Mouse (Mus musculus) spleen, adult 12 weeks (tissue): Measurements from ENCODE around the gene Krt77.

ENCODE experiments used
- DNase-seq: peaks from one replicate; pipeline ENCODE4 v3.0.0; 2022; ENCODE audit warnings: low spot score

Krt77 gene

GRCm38 (mm10) chr15:101869431-101869830, at the start of gene Krt77:
Gene Krt77, minus strand, starts transcription at chr15:101869705.
- no peak for DNase-seq

DNA sequence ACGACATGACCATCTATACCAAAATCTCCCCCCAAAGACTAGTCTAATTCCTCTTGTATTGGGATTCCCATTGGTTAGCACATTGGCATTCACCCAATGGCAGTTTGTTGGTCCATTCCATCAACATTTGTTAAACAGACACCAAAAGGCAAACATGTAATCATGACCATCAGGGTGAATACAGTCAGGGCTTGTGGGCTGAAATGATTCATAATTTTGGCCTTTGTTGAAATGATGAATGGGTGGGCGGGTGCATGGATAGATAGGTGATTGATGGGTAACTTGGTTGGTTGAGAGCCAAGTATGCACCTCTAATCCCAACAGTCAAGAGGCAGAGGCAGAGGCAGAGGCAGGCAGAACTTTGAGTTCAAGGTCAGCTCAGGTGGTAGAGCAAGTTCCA, 46.6 kb upstream of the Krt77 start:
- DNase-seq, result no peak

DNA sequence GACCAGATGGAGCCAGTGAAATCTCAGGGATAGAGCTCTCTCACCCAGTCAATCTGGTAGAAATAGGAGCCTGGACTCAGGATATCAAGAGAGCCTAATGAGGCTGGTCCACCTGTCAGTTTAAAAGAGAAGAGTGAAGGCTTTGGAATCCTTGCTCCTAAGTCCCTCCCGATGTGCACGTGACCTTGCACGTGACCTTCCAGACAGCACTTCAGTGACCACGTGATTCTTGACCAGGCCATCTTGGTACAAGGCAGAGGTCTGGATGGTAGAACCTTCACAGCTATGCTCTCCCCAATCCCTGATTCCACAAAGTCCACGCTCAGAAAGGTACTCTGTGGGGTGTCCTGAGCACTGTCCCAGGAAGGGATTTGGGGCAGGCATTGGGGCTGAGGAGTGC, 35.3 kb upstream of the Krt77 start:
- DNase-seq, result no peak

- no peak for DNase-seq
Observed at GRCm38 (mm10) chr15:101902171-101903149, 33.0 kb upstream of the Krt77 start.

GRCm38 (mm10) chr15:101895216-101895615, 25.7 kb upstream of the Krt77 start:
- DNase-seq, result no peak

- no peak for DNase-seq
Observed at GRCm38 (mm10) chr15:101892820-101893219, 23.3 kb upstream of the Krt77 start, which contains the start of gene Krt76. Gene Krt76, minus strand, starts transcription at chr15:101892920.

- DNase-seq, result no peak
Observed at GRCm38 (mm10) chr15:101879776-101880175, 10.3 kb upstream of the Krt77 start.

GRCm38 (mm10) chr15:101878041-101878440, 8.5 kb upstream of the Krt77 start:
- DNase-seq, result no peak

GRCm38 (mm10) chr15:101874383-101874782, 4.9 kb upstream of the Krt77 start:
- no peak for DNase-seq

DNA sequence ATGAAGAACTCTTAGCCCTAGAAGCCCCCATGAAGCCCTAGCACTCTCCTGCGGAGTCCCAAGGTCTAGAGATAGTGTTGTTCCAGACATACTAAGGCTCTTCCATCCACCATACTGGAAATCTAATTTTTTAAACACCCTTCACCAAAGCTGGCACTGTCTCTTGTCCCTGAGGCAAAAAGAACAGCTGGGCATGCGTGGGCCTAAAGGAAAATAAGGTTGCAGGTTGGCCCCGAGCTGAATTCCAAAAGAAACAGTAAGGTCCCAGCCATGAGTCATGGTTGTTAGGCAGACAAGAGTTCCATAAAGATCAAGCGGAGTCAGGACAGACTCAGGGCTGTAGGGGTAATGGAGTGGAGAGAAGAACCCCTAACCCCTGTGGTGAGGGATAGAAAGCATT, 3.7 kb upstream of the Krt77 start:
- DNase-seq, result no peak

DNA sequence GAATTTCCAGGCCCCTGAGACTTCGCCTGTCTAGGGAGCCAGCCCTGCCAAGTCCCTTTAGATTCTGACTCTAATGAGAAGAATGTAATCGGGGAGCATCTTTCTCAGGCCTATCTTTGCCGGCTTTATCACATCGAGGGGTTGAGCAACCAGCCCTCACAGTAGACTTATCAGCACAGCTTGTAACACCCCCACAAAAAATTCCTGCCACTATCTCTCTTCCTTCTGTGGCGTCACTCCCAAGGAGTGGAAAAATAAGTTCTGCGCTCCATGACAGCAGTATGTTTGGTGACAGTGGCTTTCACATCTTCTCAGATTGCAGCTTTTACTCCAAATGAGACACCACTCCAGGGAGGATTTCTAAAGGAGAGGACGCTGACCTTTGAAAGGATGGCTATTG, 2.8 kb downstream of the Krt77 start:
- DNase-seq, result no peak

- DNase-seq, result no peak
Observed at GRCm38 (mm10) chr15:101860421-101861130, 8.9 kb downstream of the Krt77 start.

DNA sequence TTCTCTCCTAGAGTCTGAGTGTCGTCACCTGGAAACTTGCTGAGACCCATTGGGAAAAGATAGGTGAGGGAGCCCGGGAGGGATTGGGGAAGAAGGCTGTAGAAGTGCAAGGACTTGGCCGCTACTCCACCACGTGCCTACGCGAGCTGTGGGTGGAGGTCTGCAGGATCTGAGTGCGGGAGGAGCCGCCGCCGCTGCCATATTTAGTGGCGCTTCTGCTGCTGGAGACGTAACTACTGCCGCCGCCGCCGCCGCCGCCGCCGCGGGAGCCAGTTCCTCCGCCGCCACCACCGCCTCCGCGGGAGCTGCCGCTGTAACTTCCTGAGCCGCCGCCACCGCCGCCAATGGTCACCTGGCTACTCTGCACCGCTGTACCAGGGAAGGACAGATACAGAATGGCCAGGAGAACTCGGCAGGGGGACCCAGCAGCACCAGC, 9.8 kb downstream of the Krt77 start:
- no peak for DNase-seq

- no peak for DNase-seq
Observed at GRCm38 (mm10) chr15:101858673-101859425, 10.7 kb downstream of the Krt77 start.

GRCm38 (mm10) chr15:101856696-101857095, 12.8 kb downstream of the Krt77 start:
- no peak for DNase-seq

DNA sequence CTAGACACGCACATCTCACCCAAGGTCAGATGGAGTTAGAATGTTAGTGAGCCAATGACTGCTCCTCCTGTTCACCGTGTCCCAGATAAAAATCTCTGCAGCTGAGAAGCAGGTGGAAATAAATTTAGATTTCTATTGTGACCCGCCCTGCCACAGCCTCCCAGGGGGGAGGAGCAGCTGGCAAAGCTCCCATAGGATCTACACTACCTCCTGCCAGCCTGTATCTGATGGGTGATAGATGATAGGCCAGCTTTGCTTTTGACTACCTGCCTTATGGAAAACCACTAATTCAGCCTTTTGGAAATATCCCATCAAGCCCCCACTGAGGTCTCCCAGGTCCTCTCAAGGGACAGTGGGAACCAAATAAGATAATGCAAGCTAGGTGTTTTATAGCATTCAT, 13.8 kb downstream of the Krt77 start:
- DNase-seq, result no peak

GRCm38 (mm10) chr15:101854294-101854693, 15.2 kb downstream of the Krt77 start:
- no peak for DNase-seq

DNA sequence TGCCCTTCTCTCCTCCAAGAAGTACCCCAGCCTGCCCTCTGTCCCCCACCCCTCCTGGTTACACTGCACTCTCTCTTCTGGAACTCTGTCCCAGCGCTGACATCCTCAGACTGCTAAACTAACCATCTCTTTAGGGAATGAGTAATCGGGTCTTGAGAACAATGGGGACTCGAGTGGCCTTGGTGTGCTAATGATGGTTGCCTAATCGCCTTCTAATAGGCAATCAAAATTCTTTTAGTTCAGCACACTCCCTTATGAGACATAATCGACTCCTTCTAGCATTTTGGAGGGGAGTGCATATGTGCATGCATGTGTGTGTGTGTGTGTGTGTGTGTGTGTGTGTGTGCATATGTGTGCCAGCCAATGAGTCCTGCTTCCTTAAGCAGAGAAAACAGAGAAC, 16.9 kb downstream of the Krt77 start:
- DNase-seq, result no peak

GRCm38 (mm10) chr15:101850694-101851093, 18.8 kb downstream of the Krt77 start, which contains the start of gene Krt1:
Gene Krt1, minus strand, starts transcription at chr15:101850794.
- DNase-seq, result no peak

GRCm38 (mm10) chr15:101845971-101846403, 23.5 kb downstream of the Krt77 start:
- DNase-seq, result no peak

- DNase-seq, result no peak
Observed at GRCm38 (mm10) chr15:101843192-101843591, 26.3 kb downstream of the Krt77 start.

DNA sequence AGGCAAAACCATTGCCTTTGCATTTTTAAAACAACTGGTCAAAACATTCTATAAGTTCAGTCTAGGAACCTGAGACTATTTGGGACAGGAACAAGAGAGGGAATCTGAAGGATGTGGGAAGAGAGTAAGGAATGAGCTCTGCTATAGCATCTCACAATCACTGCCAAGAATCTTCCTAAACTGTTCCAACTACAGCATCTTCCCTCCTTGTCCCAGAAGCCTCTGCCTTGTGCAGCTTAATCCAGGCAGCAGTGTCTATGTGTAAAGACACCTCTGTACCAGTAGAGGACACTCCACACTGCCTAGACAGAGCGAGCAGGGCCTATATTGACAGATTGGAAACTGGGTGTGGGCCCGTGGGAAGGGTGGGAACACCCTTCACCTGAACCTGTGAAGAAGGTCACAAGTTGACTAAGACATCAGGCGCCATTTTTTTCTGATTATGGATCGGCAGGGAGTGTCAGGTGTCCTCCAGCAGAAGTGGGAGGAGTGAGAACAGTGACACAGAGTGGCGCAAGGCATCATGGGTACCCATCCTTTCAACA, 34.6 kb downstream of the Krt77 start:
- no peak for DNase-seq
